Mouse (Mus musculus) liver, adult 2 months (tissue): Measurements from ENCODE around the gene Galnt14.

Source experiments
- CTCF ChIP-seq: fragments of 200-500 bp; IDR thresholded peaks from 2 replicates; pipeline ENCODE4 v1.5.1; 2011; ENCODE audit warnings: low read depth, low read length, control low read depth
- POLR2A ChIP-seq: fragments of 200-500 bp; IDR thresholded peaks from 2 replicates; pipeline ENCODE4 v1.6.1; 2011; ENCODE audit warnings: low read length, control low read depth; ENCODE audit not compliant: insufficient read depth; ENCODE audit errors: extremely low read depth

- TF ChIP-seq POLR2A (no peak), CTCF (no peak)
These were observed 256.6 kb downstream of the Galnt14 start for GRCm38 (mm10) chr17:73453646-73454045.
